Mouse (Mus musculus) liver, adult 2 months (tissue): Measurements from ENCODE around the gene Lrrc20. TPM values are rescaled to one million over a fixed set of nuclear protein-coding genes. Genes with fewer than 3 reads are reported as not detected.

ENCODE experiments used
- DNase-seq: peaks from one replicate; pipeline ENCODE4 v3.0.0-alpha.2; 2011; ENCODE audit warnings: low read depth, low spot score; ENCODE audit errors: extremely low read depth
- H3K27ac ChIP-seq: fragments of 200-500 bp; replicated peaks from 2 replicates; pipeline ENCODE4 v1.5.1; 2012; ENCODE audit warnings: low read depth, mild to moderate bottlenecking, control low read depth, inconsistent platforms, low read length; ENCODE audit not compliant: insufficient read depth
- H3K27me3 ChIP-seq: fragments of 200-500 bp; 2 replicates; pipeline ENCODE4 v1.6.1; 2012; ENCODE audit warnings: mild to moderate bottlenecking, moderate library complexity, low read length, inconsistent platforms; ENCODE audit not compliant: control insufficient read depth, insufficient read depth
- H3K36me3 ChIP-seq: fragments of 200-500 bp; 2 replicates; pipeline ENCODE4 v1.6.1; 2012; ENCODE audit warnings: low read length, inconsistent platforms; ENCODE audit not compliant: control insufficient read depth, insufficient read depth
- H3K4me1 ChIP-seq: fragments of 200-500 bp; 2 replicates; pipeline ENCODE4 v1.6.1; 2011; ENCODE audit warnings: low read length; ENCODE audit not compliant: control insufficient read depth, insufficient read depth
- H3K4me3 ChIP-seq: fragments of 200-500 bp; 2 replicates; pipeline ENCODE4 v1.5.1; 2011; ENCODE audit warnings: low read depth, mild to moderate bottlenecking, control low read depth, low read length, moderate library complexity; ENCODE audit not compliant: insufficient read depth
- H3K79me2 ChIP-seq: fragments of 200-500 bp; 2 replicates; pipeline ENCODE4 v1.6.1; 2012; ENCODE audit warnings: inconsistent platforms, mild to moderate bottlenecking, low read length, moderate library complexity; ENCODE audit not compliant: control insufficient read depth, insufficient read depth
- H3K9ac ChIP-seq: fragments of 200-500 bp; 2 replicates; pipeline ENCODE4 v1.6.1; 2012; ENCODE audit warnings: low read depth, mild to moderate bottlenecking, control low read depth, inconsistent platforms, low read length
- CTCF ChIP-seq: fragments of 200-500 bp; IDR thresholded peaks from 2 replicates; pipeline ENCODE4 v1.5.1; 2011; ENCODE audit warnings: low read depth, low read length, control low read depth
- POLR2A ChIP-seq: fragments of 200-500 bp; IDR thresholded peaks from 2 replicates; pipeline ENCODE4 v1.6.1; 2011; ENCODE audit warnings: low read length, control low read depth; ENCODE audit not compliant: insufficient read depth; ENCODE audit errors: extremely low read depth
- WGBS: fragments of 180-500 bp; shearing (Covaris S2); methylation state at CpG from one replicate; pipeline ENCODE4 v1.1.7; 2018; 5-methylcytosine and 5-hydroxymethylcytosine counted together
- polyA plus RNA-seq: library from polyadenylated mRNA; depleted of rRNA; stranded (reverse); fragments of >200 nt; gene quantifications from 2 replicates; pipeline ENCODE4 v1.2.3, GENCODE M21; 2012
- total RNA-seq: library from RNA; depleted of rRNA; stranded (reverse); fragments of >200 nt; gene quantifications from 2 replicates; pipeline ENCODE4 v1.2.3, GENCODE M21; 2014

Gene Lrrc20
- total and polyA plus RNA-seq, 2 experiments, result 2.4 to 4.8 TPM

GRCm38 (mm10) chr10:61484801-61485200 lies 9.2 kb downstream of the Lrrc20 start:
- TF ChIP-seq CTCF, result no peak
- TF ChIP-seq POLR2A, result no peak
- Histone ChIP-seq H3K79me2 (peaks cover 13% of the 10 kb centered on the region; the same call in 1 of the 2 replicates), H3K27ac (no peak overlapping the region), H3K27me3 (no peaks in the 10 kb centered on the region), H3K36me3 (no peaks in the 10 kb centered on the region), H3K9ac (no peak overlapping the region), H3K4me1 (peaks cover 2% of the 10 kb centered on the region), H3K4me3 (no peak overlapping the region)
- DNase-seq, result no peak
- 78% methylated on average over 11 of the region's 11 CpGs for WGBS

GRCm38 (mm10) chr10:61486551-61487339 lies 11.1 kb downstream of the Lrrc20 start:
- TF ChIP-seq CTCF (no peak), POLR2A (no peak)
- Histone ChIP-seq H3K4me1 (peaks cover 2% of the 10 kb centered on the region), H3K9ac (no peak overlapping the region), H3K27ac (no peak overlapping the region), H3K79me2 (peaks cover 8% of the 10 kb centered on the region; the same call in 1 of the 2 replicates), H3K36me3 (no peaks in the 10 kb centered on the region), H3K4me3 (no peak overlapping the region), H3K27me3 (no peaks in the 10 kb centered on the region)
- 65% methylated on average over 8 of the region's 8 CpGs for WGBS
- DNase-seq, result no peak

GRCm38 (mm10) chr10:61488522-61489110 lies 13.0 kb downstream of the Lrrc20 start:
- no peak overlapping the region for H3K4me3 ChIP-seq
- TF ChIP-seq CTCF (no peak), POLR2A (no peak)
- H3K27ac ChIP-seq, result peak overlapping the region; percentile 11; the same call in 1 of the 2 replicates
- H3K79me2 ChIP-seq, result peaks cover 8% of the 10 kb centered on the region; the same call in 1 of the 2 replicates
- peak; percentile 64 for DNase-seq
- H3K4me1 ChIP-seq, result peaks cover 2% of the 10 kb centered on the region
- H3K9ac ChIP-seq, result no peak overlapping the region
- WGBS, result 36% methylated on average over 6 of the region's 6 CpGs
- H3K36me3 ChIP-seq, result no peaks in the 10 kb centered on the region
- no peaks in the 10 kb centered on the region for H3K27me3 ChIP-seq

- WGBS, result 16% methylated on average over 8 of the region's 8 CpGs
- H3K36me3 ChIP-seq, result no peaks in the 10 kb centered on the region
- no peak for DNase-seq
- H3K9ac ChIP-seq, result no peak overlapping the region
- H3K27ac ChIP-seq, result no peak overlapping the region
- H3K79me2 ChIP-seq, result peaks cover 4% of the 10 kb centered on the region; the same call in 1 of the 2 replicates
- TF ChIP-seq CTCF, result no peak
- no peak for TF ChIP-seq POLR2A
- no peak overlapping the region for H3K4me3 ChIP-seq
- H3K27me3 ChIP-seq, result no peaks in the 10 kb centered on the region
- peaks cover 2% of the 10 kb centered on the region for H3K4me1 ChIP-seq
Observed at GRCm38 (mm10) chr10:61491573-61491972, 16.0 kb downstream of the Lrrc20 start.

GRCm38 (mm10) chr10:61492040-61492439 lies 16.4 kb downstream of the Lrrc20 start:
- TF ChIP-seq POLR2A (no peak), CTCF (peak; percentile 98)
- peak; percentile 56 for DNase-seq
- H3K27me3 ChIP-seq, result no peaks in the 10 kb centered on the region
- H3K79me2 ChIP-seq, result peaks cover 4% of the 10 kb centered on the region; the same call in 1 of the 2 replicates
- 12% methylated on average over 11 of the region's 11 CpGs for WGBS
- H3K9ac ChIP-seq, result no peak overlapping the region
- no peak overlapping the region for H3K4me3 ChIP-seq
- no peak overlapping the region for H3K27ac ChIP-seq
- H3K36me3 ChIP-seq, result no peaks in the 10 kb centered on the region
- peaks cover 2% of the 10 kb centered on the region for H3K4me1 ChIP-seq

- WGBS, result 91% methylated on average over 4 of the region's 4 CpGs
- H3K27me3 ChIP-seq, result no peaks in the 10 kb centered on the region
Observed at GRCm38 (mm10) chr10:61495461-61495860, 19.9 kb downstream of the Lrrc20 start.

More at GRCm38 (mm10) chr10:61495461-61495860, 19.9 kb downstream of the Lrrc20 start:
- Histone ChIP-seq H3K9ac (no peak overlapping the region), H3K4me1 (no peaks in the 10 kb centered on the region; the same call in 1 of the 2 replicates), H3K36me3 (no peaks in the 10 kb centered on the region), H3K79me2 (0 out of 2 replicates have a peak, but pooled peaks cover 4% of the 10 kb centered on the region), H3K4me3 (no peak overlapping the region), H3K27ac (no peak overlapping the region)
- DNase-seq, result no peak
- no peak for TF ChIP-seq CTCF
- TF ChIP-seq POLR2A, result no peak
